Mouse (Mus musculus): ENCODE measurements at regions not wholly inside any gene's neighbourhood (a gene's known extent, or its start where the extent isn't known, plus 50 kb on each side); places are given as distances from the start of the nearest gene placed in this dataset.
A peak's percentile ranks its signal among the peaks of the same experiment; 100 is the strongest.

DNA sequence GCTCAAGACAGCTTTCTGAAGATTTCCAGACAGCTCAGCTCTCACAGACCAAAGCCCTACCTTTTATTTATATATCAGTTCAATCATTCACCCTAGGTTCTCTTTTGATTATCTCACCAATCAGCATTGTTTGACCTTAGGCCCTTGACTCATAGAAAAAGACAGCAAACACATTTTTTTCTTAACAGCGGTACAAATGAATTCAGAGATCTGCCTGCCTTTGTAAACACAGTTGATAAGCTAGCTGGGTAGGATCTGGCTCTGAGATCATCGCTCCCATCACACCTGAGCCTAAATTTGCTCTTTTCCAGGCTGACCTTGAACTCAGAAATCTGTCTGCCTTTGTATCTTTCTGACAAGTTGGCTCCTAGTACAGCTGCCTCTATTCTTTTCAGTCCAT is 174.9 kb upstream of the Egln3 start:
- DNase-seq = no peak

DNA sequence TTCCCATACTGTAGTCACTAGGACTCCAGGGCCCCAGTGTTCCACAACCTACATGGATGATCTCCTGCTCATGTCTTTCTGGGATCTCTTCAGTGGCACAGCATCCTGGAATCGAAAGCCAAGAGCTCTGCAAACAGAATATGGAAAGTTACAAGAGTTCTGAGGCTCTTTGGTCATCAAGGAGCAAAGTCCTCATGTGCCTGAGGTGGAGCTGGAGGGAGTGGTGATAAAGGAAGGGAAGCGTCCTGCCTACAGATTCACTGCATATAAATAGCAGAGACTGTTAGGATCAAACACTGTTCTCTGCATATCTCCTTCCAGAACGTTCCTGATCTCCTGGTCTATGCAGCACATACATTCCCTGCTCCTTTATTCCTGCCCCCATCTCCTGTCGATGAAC is 170.4 kb upstream of the Egln3 start:
- no peak for DNase-seq

DNA sequence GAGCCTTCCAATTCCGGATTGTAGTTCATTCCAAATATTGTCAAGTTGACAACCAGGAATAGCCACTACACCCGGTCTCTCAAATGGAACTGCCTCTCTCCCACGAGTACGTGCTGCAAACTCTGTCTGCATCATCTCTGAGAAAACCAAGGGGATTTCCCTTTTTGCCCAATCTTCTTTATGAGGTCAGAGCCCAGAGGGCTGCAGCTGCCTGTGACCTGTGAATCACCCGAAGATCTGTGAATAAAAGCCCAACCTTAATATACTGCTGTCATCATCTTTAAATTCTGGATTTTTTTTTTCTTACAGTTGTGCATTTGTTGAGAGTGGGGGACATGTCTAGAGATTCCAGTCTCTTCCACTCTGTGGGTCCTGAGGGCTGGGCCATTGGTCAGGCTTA is 165.6 kb upstream of the Egln3 start:
- DNase-seq = no peak

DNA sequence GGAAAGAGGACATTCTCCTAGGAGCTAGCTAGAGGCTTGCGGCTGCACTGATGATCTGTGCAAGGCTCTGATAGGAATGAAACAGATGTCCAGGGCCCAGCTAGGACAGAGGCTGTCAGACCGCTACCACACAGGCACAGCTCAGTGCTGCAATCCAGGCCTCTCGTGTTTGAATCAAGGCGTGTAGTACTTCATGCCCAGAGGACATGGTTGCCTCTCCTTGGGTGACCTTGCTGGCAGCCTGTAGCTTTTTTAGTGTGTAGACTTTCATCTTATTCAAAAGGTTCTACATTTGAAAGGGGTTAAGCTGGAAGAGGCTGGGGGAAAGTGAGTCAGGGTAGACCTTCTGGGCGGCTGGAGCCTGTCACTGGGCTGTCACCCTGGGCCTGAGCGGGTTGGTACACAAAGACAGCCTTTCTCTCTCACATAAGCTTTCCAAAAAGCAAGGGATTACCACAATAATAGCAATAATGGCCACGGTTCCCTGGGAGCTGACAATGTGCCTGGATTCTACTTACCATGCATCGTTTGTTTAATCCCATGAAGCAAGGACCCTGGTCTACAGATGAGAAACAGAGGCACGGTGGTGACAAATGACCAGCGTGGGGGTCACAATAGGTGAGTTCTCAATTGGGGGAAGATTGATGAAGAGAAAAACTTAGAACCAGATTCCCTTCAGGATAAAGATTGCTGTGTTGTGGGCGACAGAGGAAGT is 160.9 kb upstream of the Egln3 start:
- no peak for DNase-seq

DNA sequence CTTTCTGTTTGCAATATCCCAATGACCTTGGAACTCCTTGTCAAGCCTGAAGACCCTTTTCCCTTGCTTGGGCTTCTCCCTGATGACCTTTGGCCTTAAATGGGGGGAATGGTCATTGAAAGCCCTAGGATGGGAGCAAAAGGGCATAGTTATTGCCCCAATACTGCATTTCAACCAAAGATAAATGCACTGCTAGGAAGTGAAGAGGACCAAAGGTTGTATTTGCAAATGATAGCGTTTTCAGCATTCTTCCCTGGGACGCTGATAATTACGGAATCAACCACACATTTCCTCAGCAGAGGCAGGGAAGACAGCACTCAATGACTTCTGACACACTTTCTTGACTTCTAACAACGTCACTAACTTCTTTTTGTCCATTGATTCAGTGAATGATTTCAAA is 158.1 kb upstream of the Egln3 start:
- no peak for DNase-seq

DNA sequence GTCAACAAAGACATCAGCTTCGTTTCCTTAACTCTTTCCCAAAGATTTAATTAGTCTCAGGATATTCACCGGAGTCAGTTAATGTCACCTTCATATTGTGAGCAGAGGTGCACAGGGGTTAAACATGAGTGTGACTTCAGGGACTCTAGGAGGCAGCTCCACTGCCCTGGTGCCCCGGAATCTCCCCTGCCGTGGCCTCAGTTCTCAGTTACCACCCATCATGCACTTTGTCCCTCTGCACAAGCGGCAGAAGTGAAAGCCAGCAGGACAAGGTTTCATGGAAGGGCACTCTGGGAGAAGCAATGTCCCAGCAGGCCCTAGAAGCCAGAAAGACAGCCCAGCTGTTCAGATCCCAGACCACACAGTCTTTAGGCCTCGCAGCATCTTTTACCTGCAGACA is 150.5 kb upstream of the Egln3 start:
- no peak for DNase-seq

DNA sequence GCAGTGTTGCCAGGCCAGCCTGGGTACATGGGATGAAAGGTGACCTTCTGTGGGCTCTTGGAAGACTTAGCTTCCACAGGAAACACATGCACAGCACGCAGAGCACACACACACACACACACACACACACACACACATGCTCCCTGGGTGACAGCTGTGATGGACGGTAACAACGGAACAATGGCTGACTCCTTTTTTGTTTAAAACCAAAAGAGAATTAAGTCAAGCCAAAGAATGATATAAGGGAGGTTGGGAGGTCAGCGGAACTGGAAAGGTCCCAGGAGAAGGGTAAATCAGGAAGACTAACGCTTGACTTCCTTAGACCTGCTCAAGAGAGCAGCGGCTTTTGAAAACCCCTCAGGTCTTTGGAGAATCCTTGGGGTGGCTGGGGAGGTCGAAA is 150.0 kb upstream of the Egln3 start:
- no peak for DNase-seq

DNA sequence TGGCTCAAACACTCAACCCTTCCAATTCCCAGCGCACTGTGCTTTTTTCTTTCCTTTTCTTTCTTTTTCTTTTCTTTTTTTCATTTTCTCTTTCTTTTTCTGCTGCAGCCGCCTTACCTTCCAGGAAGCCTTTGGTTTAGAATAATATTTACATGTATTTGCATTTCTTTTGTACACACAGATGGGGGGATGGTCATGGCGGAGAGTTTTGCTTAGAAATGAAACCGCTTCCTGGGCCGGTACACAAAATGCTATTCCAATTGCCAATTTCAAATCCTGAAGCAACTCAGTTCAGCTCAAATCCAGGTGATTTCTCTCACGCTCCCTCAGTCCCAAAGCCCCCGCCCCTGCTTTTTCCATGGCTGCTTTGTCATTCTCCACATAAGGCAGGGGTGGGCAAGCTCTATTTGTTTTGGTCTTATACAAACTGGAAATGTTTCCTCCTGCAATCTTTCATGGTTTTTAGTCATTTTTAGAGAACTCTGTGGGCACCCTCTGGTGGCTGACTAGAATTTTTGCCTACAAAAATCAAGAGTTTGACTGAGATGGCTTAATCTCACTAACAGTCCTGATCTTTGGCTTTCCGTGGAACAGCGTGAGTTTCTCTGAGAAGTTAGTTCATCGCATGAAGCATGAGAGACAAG is 149.4 kb upstream of the Egln3 start:
- DNase-seq = peak; percentile 16

DNA sequence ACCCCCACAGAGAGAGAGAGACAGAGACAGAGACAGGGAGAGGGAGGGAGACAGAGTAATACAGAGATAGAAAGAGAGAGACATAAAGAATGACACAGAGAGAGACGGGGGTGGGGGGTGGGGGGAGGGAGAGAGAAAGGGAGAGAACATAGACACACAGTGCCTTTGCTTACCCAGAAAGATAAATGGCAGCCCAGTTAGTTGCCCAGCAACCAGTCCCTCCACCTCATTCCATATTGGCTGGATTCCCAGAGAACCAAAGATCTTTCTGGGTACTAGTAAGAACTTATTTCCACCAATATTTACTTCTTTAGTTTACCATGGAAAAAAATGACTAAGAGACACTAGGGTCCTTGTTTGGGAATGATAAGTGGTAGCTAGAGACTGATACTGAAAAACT is 146.6 kb upstream of the Egln3 start:
- no peak for DNase-seq

DNA sequence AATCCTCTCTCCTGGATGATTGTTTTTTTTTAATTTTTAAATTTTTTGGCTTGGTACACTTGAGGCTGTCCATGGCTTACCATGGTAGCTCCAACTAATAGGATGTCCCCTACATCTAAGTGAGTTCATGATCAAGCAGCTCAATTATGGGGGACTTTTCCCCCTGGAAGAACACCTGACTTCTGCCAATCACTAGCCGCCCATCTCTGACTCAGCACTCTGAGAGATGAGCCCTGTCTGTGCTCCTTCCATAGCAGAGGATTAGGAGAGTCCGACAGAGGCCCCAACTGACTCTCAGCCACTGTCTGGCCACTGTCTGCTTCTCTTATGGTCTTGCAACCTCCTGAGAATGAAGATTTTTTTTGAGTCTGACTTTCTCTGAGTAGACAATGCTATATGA is 145.7 kb upstream of the Egln3 start:
- DNase-seq = no peak

DNA sequence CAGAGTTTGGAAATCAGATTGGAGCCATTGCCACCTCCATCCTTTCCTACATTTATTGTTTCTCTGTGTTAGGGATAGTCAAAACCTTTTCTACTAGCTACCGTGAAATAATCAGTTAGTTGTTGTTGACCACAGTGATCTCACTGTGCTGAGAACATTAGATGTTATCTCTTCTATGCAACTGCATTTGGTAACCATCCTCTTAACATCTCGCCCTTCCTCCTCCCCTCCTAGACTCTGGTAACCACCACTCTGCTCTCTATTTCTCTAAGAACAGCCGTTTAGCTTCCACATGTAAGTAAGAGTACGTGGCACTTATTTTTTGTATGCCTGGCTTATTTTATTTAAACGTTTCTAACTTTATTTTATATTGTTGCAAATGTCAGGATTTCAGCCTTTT is 139.8 kb upstream of the Egln3 start:
- no peak for DNase-seq

DNA sequence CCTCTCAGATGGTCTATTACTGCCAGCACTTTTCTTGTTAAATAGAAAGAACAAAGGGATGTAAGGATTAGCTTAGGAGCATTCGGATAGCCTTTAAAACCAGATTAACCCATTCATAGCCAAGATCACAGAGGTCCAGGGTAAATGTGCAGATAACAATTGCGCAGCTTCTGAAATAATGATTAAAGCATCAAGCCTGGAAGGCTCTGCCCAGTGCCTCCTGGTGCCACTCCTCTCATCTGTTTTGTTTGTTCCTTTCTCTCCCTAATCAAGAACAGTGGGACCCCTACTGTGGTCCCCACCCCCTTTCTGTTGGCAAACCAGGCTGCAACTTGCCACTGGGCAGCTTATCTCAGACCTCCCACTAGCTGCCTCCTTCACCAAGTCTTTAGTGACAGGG is 131.8 kb upstream of the Egln3 start:
- no peak for DNase-seq

DNA sequence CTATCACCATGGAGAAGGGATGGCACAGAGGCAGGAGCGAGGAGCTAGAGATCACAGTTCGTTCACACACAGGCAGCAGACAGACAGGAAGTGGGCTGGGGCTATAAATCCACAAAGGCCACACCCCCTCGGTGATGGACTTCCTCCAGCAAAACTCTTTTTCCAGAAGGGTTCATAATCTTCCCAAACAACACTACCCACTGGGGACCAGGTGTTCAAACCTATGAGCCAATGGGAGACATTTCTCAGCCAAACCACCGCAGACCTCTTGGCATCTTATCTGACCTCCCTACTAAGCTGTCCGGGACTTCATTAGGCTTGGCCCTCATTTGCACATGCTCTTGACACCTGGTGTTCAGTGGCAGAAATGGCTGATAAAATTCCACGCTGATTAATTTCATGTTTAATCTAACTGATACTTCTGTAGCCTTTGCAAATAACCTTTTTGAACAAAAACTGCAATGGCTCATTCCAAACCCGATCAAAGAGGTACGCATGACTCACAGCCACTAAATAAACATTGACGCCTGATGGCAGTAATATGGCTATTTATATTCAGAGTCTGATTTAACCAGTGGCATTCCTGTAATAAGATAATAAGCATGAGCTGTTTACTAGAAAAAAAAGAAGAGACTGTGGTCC is 131.0 kb upstream of the Egln3 start:
- no peak for DNase-seq

DNA sequence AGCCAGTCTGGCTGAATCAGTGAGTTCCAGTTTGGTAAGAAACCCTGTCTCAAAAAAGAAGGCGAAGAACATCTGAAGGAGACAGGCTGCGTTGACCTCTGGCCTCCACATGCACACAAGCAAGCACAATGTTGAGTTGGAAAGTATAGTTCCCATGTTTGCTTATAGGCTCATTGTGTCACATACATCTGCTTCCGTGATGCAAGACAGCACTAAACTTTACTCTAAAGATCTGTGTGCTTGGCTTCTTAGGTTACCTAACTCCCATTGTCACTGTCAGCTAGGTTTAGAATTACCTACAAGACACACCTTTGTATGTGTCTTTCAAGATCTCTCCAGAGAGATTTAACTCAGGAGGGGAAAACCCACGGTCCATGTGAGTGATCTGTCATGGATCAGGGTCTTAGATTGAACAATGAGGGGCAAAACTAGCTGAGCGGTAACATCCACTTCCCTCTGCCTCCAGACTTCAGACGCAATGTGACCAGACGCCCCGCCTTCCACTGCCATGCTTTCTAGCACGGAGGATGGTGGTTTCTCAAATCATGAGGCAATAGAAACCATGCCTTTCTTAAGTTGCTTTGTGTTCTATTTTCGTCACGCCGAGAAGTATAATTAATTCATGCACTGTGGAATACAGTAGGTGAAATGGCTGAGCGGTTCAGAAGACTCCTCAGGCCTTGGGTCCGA is 130.1 kb upstream of the Egln3 start:
- no peak for DNase-seq

DNA sequence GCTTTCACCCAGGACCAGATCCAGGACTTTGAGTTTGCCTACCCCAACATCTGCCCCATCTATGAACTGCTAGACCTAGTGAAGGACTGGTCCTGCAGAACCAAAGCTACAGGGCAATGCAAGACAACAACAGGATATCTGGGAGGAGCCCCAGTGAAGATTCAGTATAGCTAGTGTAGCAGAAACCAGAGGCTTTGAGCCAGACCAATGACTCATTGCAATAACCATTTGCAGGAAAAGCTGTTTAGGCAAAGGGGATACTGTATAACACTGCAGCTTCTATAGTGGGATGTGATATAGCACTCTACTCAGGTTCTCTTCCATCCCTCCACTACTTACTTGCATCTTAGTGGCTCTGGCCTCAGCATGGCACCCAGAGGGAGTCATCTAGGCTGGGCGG is 123.8 kb upstream of the Egln3 start:
- no peak for DNase-seq

DNA sequence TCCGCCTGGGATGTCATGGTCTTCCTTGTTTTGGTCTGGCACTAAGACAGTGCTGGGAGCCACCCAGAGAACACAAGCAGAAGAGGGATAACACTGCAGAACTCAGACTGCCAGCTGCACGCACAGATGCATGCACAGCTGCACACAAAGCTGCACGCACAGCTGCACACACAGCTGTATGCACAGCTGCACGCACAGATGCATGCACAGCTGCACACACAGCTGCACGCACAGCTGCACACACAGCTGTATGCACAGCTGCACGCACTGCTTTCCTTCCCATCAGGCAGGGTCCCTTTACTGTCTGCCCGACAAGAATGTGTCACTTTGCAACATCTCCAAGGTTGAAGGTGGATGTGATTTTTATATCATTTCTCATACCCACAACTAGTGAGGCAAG is 122.9 kb upstream of the Egln3 start:
- no peak for DNase-seq

DNA sequence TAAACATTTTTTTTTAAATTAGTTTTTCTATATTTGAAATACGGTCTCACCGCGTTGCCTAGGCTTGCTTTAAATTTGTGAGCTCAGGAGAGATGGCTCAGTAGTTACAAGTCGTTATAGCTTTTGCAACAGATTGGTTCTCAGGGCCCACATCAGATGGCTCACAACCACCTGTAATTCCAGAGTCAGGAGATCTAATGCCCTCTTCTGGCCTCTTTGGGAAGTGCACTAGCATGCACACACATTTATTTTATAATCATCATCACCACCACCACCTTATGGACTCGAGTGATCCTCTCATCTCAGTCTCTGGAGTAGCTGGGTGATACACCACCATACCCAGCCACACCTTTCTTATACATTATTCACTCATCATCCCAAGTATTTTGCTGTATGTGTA is 116.9 kb upstream of the Egln3 start:
- no peak for DNase-seq

DNA sequence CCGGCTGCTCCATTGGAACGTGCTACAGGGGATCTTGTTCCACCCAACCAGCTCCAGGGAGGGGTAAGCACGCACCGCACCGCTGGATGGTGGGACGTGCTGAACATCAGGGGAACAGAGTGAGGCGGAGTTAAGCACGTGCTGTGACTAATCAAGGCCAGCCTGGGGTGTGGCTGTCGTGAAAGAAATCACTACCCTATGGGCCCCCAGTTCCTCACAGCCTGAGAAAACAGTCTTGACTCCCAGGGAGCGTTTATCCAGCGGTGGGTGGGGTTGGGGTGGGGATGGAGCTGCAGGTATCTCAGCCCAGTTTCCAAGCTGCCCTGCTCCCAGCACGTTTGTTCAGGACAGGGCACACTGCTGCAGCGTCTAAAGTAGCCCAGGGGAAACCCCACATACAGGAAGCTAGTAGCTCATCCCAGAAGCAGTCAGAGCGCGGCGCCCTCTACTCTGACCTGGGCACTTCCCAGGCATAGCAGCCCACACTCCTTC is 113.4 kb upstream of the Egln3 start:
- no peak for DNase-seq

DNA sequence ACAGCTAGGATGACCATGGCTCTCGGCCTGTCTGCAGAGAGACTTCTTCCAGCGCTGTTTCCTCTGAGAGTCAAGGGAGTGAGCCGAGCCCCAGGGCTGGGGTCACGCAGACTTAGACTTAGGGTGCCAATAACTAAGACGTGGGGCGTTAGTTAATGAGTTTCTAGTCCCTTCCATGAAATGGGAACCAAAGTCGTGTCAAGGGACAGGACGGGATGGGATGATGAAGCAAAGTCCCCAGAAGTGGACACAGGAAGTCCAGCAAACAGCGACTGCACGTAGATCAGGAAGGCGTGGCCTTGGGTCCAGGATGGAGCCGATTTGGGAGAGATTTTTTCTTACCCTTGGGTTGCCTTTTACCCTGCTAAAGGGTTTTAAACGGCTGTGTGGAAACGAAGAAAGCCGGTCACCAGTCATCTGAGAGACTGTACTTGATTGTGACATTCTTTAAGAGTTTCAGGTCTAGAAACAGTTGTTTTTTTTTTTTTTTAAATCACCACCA is 112.5 kb upstream of the Egln3 start:
- no peak for DNase-seq

DNA sequence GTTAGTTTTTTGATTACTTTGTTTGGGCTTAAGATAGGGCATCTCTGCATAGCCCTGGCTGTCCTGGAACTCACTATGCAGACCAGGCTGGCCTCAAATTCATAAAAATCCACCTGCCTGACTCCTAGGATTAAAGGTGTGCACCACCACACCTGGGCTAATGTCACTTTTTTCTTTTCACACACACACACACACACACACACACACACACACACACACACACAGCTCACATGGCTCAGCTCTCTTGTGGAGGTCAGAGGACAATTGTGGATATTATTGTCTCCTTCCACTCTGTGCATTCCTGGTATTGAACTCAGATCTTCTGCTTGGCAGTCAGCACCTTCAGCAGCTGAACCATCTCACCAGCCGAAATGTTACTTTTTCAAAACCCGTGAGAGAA is 110.5 kb upstream of the Egln3 start:
- no peak for DNase-seq

DNA sequence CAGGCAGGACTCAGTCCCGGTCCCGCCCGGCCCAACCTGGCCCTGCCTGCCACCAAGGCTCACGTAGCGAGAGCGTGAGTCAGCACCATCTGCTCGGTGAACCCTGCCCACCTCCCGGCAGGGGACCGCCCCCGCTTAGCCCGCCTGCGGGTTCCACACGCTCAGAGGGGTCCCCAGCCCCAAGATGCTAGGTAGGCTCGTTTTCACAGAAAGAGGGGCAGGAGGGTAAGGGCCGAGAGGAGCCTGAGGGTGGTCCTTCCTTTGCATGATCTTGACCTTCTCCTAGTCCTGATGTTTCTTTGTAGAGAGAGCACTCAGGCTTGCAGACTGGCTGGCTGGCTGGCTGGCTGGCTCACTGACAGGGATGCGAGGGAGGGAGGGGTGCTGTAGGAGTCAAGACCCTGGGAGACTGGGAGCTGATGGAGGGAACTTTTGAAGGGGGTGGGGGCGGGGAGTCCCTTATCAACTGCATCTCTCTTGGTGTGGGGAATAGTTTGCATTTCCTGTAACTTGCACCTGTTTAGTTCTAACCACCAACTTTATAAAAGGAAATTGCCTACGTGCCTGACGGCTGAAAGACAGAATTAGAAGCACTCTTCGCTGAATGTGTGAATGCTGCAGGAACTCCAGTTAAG is 109.7 kb upstream of the Egln3 start:
- DNase-seq = peak; percentile 66

DNA sequence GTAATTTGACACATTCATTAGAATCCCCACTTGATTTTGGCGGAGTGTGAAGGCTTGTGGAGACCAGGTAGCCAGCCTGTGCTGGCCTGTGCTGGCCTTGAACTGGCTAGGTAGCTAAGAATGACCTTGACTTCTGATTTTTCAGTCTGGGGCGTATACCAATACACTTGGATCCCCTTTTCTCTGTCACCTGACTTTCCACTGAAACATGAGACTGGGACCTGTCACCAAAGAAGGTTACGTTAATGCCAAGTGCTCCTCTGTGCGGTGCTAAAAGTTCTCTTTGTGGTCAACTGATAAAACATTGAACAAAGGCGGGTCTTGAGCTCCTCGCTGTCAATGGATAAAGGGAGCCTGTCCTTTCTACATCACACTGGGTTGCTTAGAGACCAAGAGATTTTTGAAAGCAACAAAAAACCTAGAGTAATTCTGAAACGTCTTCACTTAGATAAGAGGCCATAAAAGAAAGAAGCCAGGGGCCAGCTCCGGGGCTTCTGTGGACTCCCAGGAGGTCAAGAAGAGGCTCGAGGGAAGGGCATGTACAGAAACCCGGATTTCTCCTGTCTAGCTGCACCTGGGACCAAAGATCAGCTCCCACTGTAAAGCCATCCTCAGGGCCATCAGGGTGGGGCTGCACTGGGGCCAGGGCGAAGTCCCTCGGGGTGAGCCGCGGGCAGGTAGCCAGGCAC is 109.0 kb upstream of the Egln3 start:
- DNase-seq = no peak

All from right cerebral cortex, adult 18-20 months (tissue).